Mouse (Mus musculus) forebrain, embryonic 16.5 days (tissue): ENCODE data around the gene Yod1. TPM values are rescaled to one million over a fixed set of nuclear protein-coding genes. Genes with fewer than 3 reads are reported as not detected.

Source experiments
- polyA plus RNA-seq: library from polyadenylated mRNA; unstranded; fragments of >200 nt; fragmentation: Nextera tagmentation; extraction: Ambion mirVana; gene quantifications from 2 replicates; pipeline ENCODE4 v1.2.1, GENCODE M21; 2015

Gene Yod1
- polyA plus RNA-seq, 1 experiment from 2014 or later = 18.7 TPM

Other genes with a start within 250 kb of the Yod1 start
- not detected in 2 replicates for gene Zp3r, start 87.7 kb upstream of the Yod1 start, polyA plus RNA-seq
- gene C4bp, start 55.7 kb upstream of the Yod1 start, polyA plus RNA-seq = not detected in 2 replicates
- gene Gm29427, start 1.5 kb upstream of the Yod1 start, polyA plus RNA-seq = 0.27 TPM in 1 of 2 replicates, not detected in the other
- gene Pfkfb2, start 11.9 kb downstream of the Yod1 start, polyA plus RNA-seq = 27.8 and 28.2 TPM in 2 replicates
- gene AA986860, start 14.6 kb downstream of the Yod1 start, polyA plus RNA-seq = 0.47 and 0.67 TPM in 2 replicates
- not detected in 2 replicates for gene Fcamr, start 83.6 kb downstream of the Yod1 start, polyA plus RNA-seq
- gene Pigr, start 109.4 kb downstream of the Yod1 start, polyA plus RNA-seq = not detected in 2 replicates
- gene Fcmr, start 148.3 kb downstream of the Yod1 start, polyA plus RNA-seq = not detected in 2 replicates
- gene Il24, start 170.1 kb downstream of the Yod1 start, polyA plus RNA-seq = not detected in 2 replicates
- not detected in 2 replicates for gene Il20, start 194.1 kb downstream of the Yod1 start, polyA plus RNA-seq
- gene Il19, start 222.8 kb downstream of the Yod1 start, polyA plus RNA-seq = not detected in 2 replicates